Mouse (Mus musculus) kidney, embryonic 15.5 days (tissue): ENCODE results near the gene Tigd3. TPM values are rescaled to one million over a fixed set of nuclear protein-coding genes. Genes with fewer than 3 reads are reported as not detected.

Experiments
- ATAC-seq: fragments of 200-750 bp; cut with Nextera tagmentation; replicated peaks from 2 replicates; pipeline ENCODE4 v1.8.0; 2017; ENCODE audit warnings: moderate TSS enrichment; ENCODE audit not compliant: low FRiP score
- H3K27ac ChIP-seq: fragments of 300-500 bp; sonication (generic); 2 replicates; pipeline ENCODE4 v1.5.1; 2015; ENCODE audit warnings: mild to moderate bottlenecking, inconsistent platforms
- H3K27me3 ChIP-seq: fragments of 300-500 bp; sonication (generic); 2 replicates; pipeline ENCODE4 v1.6.1; 2015; ENCODE audit warnings: inconsistent platforms
- H3K36me3 ChIP-seq: fragments of 300-500 bp; sonication (generic); 2 replicates; pipeline ENCODE4 v1.6.1; 2015; ENCODE audit warnings: inconsistent platforms
- H3K4me1 ChIP-seq: fragments of 300-500 bp; sonication (generic); 2 replicates; pipeline ENCODE4 v1.6.1; 2015; ENCODE audit warnings: inconsistent platforms
- H3K4me2 ChIP-seq: fragments of 300-500 bp; sonication (generic); 2 replicates; pipeline ENCODE4 v1.6.1; 2015; ENCODE audit warnings: moderate library complexity, mild to moderate bottlenecking, inconsistent platforms
- H3K4me3 ChIP-seq: fragments of 300-500 bp; sonication (generic); replicated peaks from 2 replicates; pipeline ENCODE4 v1.5.1; 2015; ENCODE audit warnings: mild to moderate bottlenecking, inconsistent platforms
- H3K9ac ChIP-seq: fragments of 300-500 bp; sonication (generic); 2 replicates; pipeline ENCODE4 v1.6.1; 2015; ENCODE audit warnings: mild to moderate bottlenecking, inconsistent platforms
- H3K9me3 ChIP-seq: fragments of 300-500 bp; sonication (generic); replicated peaks from 2 replicates; pipeline ENCODE4 v1.6.1; 2016; ENCODE audit warnings: inconsistent platforms
- WGBS: fragments of 180-500 bp; shearing (Covaris S2); methylation state at CpG from one replicate; pipeline ENCODE4 v1.1.7; 2015; ENCODE audit warnings: mixed read lengths; 5-methylcytosine and 5-hydroxymethylcytosine counted together
- polyA plus RNA-seq: library from polyadenylated mRNA; unstranded; fragments of >200 nt; fragmentation: Nextera tagmentation; extraction: Ambion mirVana; gene quantifications from 2 replicates; pipeline ENCODE4 v1.2.1, GENCODE M21; 2015

Gene Tigd3
- polyA plus RNA-seq, 1 experiment from 2014 or later, result 4.2 TPM

DNA sequence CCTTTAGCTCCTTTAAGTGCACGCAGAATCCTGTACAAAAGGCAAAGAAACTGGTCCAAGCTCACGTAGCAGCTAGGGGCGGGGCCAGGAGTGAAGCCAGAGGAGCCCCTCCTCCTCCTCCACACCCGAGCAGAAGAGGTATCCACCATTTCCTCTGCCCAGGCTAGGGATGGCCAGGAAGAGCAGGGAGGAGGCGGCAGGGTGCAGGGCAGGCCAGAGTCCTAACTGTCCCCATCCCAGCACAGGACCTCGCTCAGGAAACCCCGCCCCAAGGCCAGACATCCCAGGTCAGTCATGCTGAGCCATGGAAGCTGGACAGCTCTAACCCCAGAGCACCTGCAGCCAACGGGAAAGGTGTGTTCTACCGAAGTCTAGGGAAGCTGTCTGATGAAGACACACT is 27.8 kb upstream of the Tigd3 start:
- 0 out of 2 replicates have a peak, but pooled peaks have one; percentile 19 for ATAC-seq
- Histone ChIP-seq H3K4me1 (peaks cover 41% of the 10 kb centered on the region), H3K4me3 (peak overlapping the region; percentile 53), H3K36me3 (peaks cover 39% of the 10 kb centered on the region), H3K27ac (peak overlapping the region; percentile 56), H3K4me2 (peak overlapping the region; percentile 74), H3K9ac (0 out of 2 replicates have a peak overlapping the region, but pooled peaks have one; percentile 21), H3K27me3 (peaks cover 4% of the 10 kb centered on the region; the same call in 1 of the 2 replicates), H3K9me3 (no peaks in the 10 kb centered on the region)
- 14% methylated on average over 9 of the region's 9 CpGs for WGBS

DNA sequence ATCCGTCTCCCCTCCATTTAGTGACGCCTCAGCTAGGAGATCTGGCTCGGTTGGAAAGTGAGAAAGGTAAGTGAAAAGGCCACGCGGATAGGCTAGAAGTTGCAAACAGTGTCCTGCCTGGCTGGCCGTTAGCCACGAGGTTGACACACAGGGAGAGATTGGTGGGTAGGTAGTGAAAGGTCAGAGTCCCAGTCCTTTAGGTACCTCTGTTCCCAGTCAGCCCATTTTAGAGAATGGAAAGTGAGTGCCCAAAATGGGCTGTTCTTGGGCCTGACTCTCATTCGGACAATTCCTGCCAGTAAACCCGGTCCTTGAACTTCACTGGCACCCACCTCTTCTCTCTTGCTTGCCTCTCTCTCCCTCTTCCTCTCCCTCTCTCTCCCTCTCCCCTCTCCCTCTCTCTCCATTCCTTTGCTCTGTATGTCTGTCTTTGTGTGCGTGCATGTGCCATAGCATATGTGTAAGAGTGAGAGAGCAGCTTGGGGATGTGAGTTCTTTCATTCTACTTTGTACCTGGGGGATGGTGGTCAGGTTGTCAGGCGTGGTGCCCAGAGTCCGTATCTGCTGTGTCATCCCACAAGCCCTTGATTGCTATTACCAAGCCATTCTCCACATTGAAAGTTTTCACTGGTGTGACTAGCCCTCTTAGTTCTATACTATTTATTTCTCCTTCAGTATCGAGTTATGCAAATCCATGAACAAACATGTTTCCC is 19.2 kb upstream of the Tigd3 start, which contains the start of gene Dpf2:
Gene Dpf2 (minus strand): TSS at position 4 of the 713 bp plus-strand sequence.
- Histone ChIP-seq H3K27me3 (no peaks in the 10 kb centered on the region), H3K9ac (peak within 1 kb of the TSS; percentile 97), H3K36me3 (peaks cover 36% of the 10 kb centered on the region), H3K4me1 (peaks cover 32% of the 10 kb centered on the region), H3K9me3 (no peaks in the 10 kb centered on the region), H3K27ac (peak within 1 kb of the TSS; percentile 94), H3K4me2 (peak within 1 kb of the TSS; percentile 71), H3K4me3 (peak within 1 kb of the TSS; percentile 98)
- 18% methylated on average over 13 of the region's 13 CpGs for WGBS
- peak; percentile 63; the same call in 1 of the 2 replicates for ATAC-seq

DNA sequence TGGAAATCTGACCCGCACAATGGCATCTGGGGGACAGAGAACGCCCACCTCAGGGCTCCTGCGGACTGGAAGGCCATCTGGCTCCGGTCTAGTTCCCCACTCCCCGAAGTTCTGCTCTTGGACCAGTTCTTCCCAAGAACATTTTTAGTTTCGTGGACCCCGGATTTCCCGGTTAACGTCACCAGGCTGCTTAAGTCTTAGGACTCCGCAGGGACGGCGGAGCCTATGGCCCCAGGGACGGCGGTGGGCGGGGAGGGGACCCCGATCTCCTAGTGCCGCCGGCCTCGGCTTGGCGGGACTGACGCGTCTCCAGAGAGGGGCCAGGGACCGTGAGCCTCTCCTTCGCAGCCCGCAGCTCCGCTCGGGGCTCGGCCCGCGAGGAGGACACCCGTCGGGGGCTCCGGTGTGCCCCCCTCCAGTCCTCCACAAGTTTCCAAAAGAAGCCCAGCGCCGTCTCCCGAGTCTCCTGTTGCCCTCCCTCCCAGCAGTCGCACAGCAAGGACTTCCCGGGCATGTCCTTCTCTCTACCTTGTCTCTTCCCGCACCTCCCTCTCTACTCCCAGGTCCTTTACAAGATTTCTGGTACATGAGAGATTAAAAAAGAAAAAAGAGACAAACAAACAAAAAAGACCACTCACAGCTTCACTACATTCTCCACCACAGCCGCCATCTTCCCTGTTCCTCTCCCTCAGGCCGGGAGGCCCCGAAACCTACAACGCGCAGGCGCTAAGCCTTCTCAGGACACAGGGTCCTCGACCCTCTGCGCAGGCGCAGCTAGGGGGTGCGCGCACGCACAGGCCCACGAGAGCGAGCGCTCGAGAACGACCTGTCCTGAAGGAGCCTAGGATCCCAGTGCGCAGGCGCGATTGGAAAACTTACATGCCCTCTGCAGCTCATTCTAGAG is 18.4 kb upstream of the Tigd3 start:
- peaks cover 32% of the 10 kb centered on the region for H3K4me1 ChIP-seq
- no peaks in the 10 kb centered on the region for H3K9me3 ChIP-seq
- peaks cover 32% of the 10 kb centered on the region for H3K36me3 ChIP-seq
- H3K4me2 ChIP-seq, result peak overlapping the region; percentile 71
- peak; percentile 95 for ATAC-seq
- peak overlapping the region; percentile 97 for H3K9ac ChIP-seq
- H3K27me3 ChIP-seq, result no peaks in the 10 kb centered on the region
- peak overlapping the region; percentile 94 for H3K27ac ChIP-seq
- WGBS, result under 1% methylated on average over 59 of the region's 59 CpGs
- peak overlapping the region; percentile 98 for H3K4me3 ChIP-seq

DNA sequence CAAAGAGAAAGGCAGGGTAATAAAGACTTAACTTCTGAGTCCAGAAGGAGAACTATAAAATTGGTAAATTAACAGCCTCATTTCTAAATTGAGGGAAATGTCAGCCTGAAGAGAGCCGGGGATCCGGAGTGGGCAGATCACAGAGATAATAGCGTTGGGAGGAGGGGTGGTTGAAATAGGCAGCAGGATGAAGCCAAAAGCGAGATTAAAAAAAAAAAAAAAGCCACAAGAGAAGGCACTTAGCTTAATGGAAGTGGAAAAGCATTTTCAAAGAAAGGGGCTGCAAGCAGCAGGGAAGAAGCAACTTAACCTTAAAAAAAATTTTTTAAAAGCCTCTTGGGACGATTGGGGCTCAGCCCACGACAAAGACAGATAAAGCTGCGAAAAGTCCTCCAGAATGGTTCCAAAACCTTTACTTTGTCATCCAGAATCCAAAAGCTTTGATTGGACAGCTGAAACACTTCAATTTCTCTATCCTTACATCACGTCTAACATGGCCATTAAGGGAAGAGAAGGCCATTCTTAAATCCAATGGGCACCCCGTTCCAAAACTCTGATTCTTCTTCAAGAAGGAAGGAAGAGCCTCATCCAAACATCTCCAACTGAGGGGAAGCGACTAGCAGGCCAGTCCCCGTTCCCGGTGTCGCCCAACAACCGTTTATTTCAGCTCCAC is 17.6 kb upstream of the Tigd3 start:
- no peak for ATAC-seq
- no peaks in the 10 kb centered on the region for H3K9me3 ChIP-seq
- H3K4me1 ChIP-seq, result peaks cover 32% of the 10 kb centered on the region
- H3K4me2 ChIP-seq, result peak overlapping the region; percentile 71
- 3% methylated on average over 14 of the region's 14 CpGs for WGBS
- H3K36me3 ChIP-seq, result peaks cover 32% of the 10 kb centered on the region
- peak overlapping the region; percentile 98 for H3K4me3 ChIP-seq
- no peaks in the 10 kb centered on the region for H3K27me3 ChIP-seq
- H3K9ac ChIP-seq, result peak overlapping the region; percentile 97
- peak overlapping the region; percentile 94 for H3K27ac ChIP-seq

DNA sequence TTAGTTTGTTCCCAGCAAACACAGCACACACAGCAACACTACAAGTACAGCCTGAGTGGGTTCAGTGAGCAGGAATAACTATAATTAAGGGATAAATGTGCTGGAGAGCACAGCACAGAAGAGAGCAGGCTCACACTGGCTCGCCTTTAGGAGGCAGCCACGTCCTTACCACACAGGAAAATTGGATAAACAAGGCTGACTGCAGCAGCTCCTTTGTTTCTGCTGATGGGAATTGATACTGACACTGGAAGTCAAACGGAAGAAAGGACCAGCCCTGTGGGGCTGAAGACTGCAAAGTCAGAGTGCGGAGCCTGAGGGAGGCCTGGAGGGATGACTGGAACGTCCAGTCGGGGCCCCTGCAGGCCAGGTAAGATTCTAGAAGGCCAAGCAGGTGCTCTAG is 16.3 kb upstream of the Tigd3 start:
- peaks cover 34% of the 10 kb centered on the region for H3K36me3 ChIP-seq
- H3K9me3 ChIP-seq, result no peaks in the 10 kb centered on the region
- ATAC-seq, result no peak
- no peak overlapping the region for H3K9ac ChIP-seq
- H3K27ac ChIP-seq, result peak overlapping the region; percentile 59; the same call in 1 of the 2 replicates
- H3K4me1 ChIP-seq, result peaks cover 32% of the 10 kb centered on the region
- peak overlapping the region; percentile 98; the same call in 1 of the 2 replicates for H3K4me3 ChIP-seq
- H3K27me3 ChIP-seq, result no peaks in the 10 kb centered on the region
- WGBS, result 48% methylated on average over 6 of the region's 6 CpGs
- peak overlapping the region; percentile 71 for H3K4me2 ChIP-seq

DNA sequence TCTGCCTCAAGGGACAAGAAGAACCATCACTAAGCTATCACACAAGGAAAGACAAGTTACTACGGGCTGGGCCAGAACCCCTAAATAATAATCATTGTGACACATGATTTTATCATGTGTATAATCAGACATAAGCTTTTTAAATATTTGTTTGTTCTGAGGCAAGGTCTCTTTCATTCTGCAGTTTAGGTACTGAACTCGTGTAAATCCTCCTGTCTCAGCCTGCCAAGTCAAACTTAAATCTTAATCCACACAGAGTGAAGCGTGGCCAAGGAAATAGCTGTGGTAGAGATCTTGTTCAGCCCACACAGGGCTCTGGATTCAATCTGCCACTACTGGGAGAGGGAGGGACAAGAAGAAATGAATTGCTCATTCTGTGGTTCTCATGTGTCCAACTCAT is 13.3 kb upstream of the Tigd3 start:
- no peaks in the 10 kb centered on the region for H3K9me3 ChIP-seq
- no peak for ATAC-seq
- no peak overlapping the region for H3K27ac ChIP-seq
- H3K9ac ChIP-seq, result no peak overlapping the region
- WGBS, result 86% methylated on average over 3 of the region's 3 CpGs
- H3K4me1 ChIP-seq, result peaks cover 21% of the 10 kb centered on the region
- peaks cover 58% of the 10 kb centered on the region for H3K36me3 ChIP-seq
- no peak overlapping the region for H3K4me2 ChIP-seq
- no peak overlapping the region for H3K4me3 ChIP-seq
- no peaks in the 10 kb centered on the region for H3K27me3 ChIP-seq

DNA sequence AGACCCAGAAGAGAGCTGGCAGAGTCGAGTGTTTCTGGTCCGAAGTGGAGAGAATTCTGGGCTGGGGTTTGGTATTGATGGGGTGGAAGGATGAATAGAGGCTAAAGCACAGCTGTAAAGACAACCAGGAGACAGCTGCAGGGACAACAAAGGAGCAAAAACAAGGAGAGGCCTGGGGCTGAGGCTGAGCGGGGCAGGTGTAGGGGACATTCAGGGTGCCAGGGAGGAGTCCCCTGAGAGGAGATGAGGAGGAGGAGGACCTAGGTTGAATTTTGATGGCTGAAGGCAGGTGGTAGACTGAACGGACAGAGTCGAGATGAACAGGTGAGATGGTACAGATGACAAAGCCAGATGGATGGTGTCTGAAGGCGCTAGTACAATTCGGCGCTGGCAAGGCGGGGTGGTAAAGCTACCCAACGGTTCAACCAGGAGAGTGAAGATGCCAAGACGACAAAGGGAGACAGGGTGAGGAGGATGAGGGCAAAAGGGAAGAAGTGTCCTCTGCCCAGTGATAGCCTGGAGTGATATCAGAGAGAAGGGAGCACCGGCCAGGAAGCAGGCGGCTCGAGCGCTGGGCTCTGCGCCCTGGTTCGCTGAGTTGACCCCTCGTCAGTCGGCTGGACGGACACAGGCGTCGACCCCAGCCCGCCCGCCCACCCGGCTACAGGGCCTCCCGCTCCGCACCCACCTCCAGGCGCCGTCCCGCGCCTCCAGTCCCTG is 507 bp downstream of the Tigd3 start:
- peak overlapping the region; percentile 70 for H3K9ac ChIP-seq
- H3K4me2 ChIP-seq, result peak overlapping the region; percentile 90
- peak overlapping the region; percentile 59 for H3K4me3 ChIP-seq
- peak overlapping the region; percentile 73 for H3K27ac ChIP-seq
- peak; percentile 0; the same call in 1 of the 2 replicates for ATAC-seq
- 6% methylated on average over 31 of the region's 31 CpGs for WGBS
- H3K4me1 ChIP-seq, result peaks cover 30% of the 10 kb centered on the region
- H3K27me3 ChIP-seq, result no peaks in the 10 kb centered on the region
- no peaks in the 10 kb centered on the region for H3K9me3 ChIP-seq
- H3K36me3 ChIP-seq, result peaks cover 38% of the 10 kb centered on the region

DNA sequence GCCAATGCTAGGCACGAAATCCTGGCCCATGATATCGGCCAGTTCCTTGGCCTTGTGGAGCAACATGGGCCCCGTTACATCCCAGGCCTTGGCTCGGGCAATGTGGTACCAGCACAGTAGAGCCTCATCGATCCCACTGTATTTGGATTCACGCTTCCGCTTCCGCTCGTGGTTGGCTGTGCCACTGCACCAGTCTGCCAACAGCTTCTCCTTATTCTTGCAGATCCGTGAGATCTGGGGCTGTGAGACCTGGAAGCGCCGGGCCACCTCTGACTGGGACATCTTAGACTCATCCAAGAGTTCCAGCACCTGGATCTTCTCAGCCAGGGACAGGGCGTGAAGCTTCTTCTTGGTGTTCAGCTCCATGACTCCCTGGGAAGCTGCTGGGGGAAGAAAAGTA is 1.2 kb downstream of the Tigd3 start:
- peak overlapping the region; percentile 70; the same call in 1 of the 2 replicates for H3K9ac ChIP-seq
- H3K27ac ChIP-seq, result no peak overlapping the region
- H3K4me1 ChIP-seq, result peaks cover 30% of the 10 kb centered on the region
- WGBS, result 92% methylated on average over 13 of the region's 13 CpGs
- H3K27me3 ChIP-seq, result no peaks in the 10 kb centered on the region
- H3K4me3 ChIP-seq, result peak overlapping the region; percentile 59
- no peaks in the 10 kb centered on the region for H3K9me3 ChIP-seq
- no peak for ATAC-seq
- H3K36me3 ChIP-seq, result peaks cover 34% of the 10 kb centered on the region
- peak overlapping the region; percentile 90 for H3K4me2 ChIP-seq

DNA sequence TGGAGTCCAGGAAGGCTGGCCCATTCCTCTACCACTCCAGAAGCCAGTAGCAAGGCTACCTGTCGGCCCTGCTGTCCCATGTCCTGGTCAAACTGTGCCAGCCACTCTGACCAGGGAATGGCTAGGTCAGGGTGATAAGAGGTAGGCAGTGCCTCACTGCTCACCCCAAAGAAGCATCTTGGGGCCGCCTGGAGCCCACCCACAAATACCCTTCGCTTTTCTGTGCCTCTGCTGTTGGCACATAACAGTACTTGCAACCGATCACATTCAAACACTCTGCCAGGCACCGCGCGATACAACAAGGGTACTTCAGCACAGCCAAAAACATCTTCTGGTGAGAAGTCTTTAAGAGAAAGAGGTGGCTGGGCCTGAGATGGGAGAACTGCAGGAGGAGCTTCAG is 1.7 kb downstream of the Tigd3 start:
- Histone ChIP-seq H3K4me1 (peaks cover 30% of the 10 kb centered on the region), H3K4me3 (no peak overlapping the region), H3K36me3 (peaks cover 30% of the 10 kb centered on the region), H3K9me3 (no peaks in the 10 kb centered on the region), H3K4me2 (no peak overlapping the region), H3K27me3 (no peaks in the 10 kb centered on the region), H3K27ac (no peak overlapping the region), H3K9ac (no peak overlapping the region)
- no peak for ATAC-seq
- 95% methylated on average over 7 of the region's 7 CpGs for WGBS

DNA sequence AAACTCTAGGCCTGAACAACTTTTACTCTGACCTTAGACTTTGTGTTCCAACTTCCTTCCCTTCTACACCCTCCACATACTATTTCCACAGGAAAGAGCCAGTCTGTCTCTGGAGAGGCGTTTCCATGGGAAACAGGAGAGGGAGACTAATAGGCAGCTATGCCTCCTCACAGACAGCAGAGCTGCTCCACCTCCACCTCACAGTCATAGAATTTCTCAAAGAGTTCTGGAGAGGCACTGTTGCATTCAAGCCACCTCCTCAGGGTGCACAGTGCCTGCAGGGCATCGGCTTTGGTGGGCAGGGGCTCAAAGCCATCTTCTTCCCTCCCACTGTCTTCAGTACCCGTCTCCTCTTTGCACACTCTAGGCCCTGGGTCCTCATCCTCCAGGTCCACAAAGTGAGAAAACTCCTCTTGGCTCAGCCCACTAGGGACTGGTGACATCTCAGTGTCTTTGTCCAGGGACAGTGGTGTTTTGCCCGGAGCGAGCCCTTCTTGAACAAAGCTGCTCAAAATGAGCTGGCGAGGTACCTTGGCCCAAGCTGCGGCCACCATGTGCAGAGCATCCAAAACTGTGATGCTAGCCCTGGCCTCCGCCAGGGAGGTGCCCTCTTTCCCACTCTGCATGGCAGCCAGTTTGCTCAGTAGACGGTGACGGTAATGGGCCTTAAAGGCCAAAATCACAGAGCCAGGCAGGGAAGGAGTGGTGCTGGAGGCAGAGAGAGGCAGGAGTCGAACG is 2.3 kb downstream of the Tigd3 start:
- WGBS, result 93% methylated on average over 12 of the region's 12 CpGs
- Histone ChIP-seq H3K27me3 (no peaks in the 10 kb centered on the region), H3K4me1 (peaks cover 30% of the 10 kb centered on the region), H3K4me3 (no peak overlapping the region), H3K9ac (no peak overlapping the region), H3K27ac (no peak overlapping the region), H3K9me3 (no peaks in the 10 kb centered on the region), H3K36me3 (peaks cover 25% of the 10 kb centered on the region), H3K4me2 (no peak overlapping the region)
- no peak for ATAC-seq
